In genomic region chr6:53666503-53666902, GRCm38 (mm10) we compare ENCODE assay signal across 24 mouse cellular contexts.
DNase-seq lines count a peak whose midpoint lies in the region; ATAC-seq lines count a peak whose summit lies in the region.
"Had no signal": no experiment of that assay in that cellular context is flagged by ENCODE, and none has a peak within 500 bp of the region (broad histone marks: within the 10 kb centered on the region; RNA-seq: fewer than 3 reads in every experiment).

No protein-coding gene starts in this region.

- no peak overlapping the region for H3K4me2 ChIP-seq in heart, embryonic 11.5 days
- no peak overlapping the region for H3K4me2 ChIP-seq in forebrain, embryonic 15.5 days (replicated peaks)
- H3K4me2 ChIP-seq: embryonic facial prominence, embryonic 13.5 days; embryonic facial prominence, embryonic 15.5 days; forebrain, embryonic 12.5 days had no signal

- H3K27ac ChIP-seq in heart, embryonic 11.5 days (ENCODE audit: low read depth, low read length): no peak overlapping the region
- H3K27ac ChIP-seq in forebrain, embryonic 15.5 days (replicated peaks): no peak overlapping the region
- H3K27ac ChIP-seq: embryonic facial prominence, embryonic 13.5 days; embryonic facial prominence, embryonic 15.5 days; forebrain, embryonic 10.5 days; forebrain, embryonic 12.5 days had no signal

- DNase-seq in heart, adult 11 months: peak; percentile 69
- DNase-seq in A20 (ENCODE audit: low read depth, low spot score): peak; percentile 23
- peak; percentile 4 for DNase-seq in splenic B cell, adult 2 months (ENCODE audit: low read depth, low spot score)
- DNase-seq: adrenal gland, adult 8-10 months; adrenal gland, postnatal 14 days; adrenal gland, postnatal 36 days; cerebellum, adult 18-20 months; cerebellum, adult 8-10 months; cerebellum, adult 9-11 months; cerebellum, postnatal 14 days; cerebellum, postnatal 36 days; embryo, embryonic 11 days; forebrain, postnatal 0 days had no signal

- 57% methylated on average over 5 of the region's 5 CpGs for whole genome bisulfite sequencing in heart, embryonic 11.5 days (ENCODE audit: insufficient replicate concordance)
- 74% methylated on average over 5 of the region's 5 CpGs for WGBS in forebrain, embryonic 15.5 days

- H3K36me3 ChIP-seq in heart, embryonic 11.5 days (ENCODE audit: control insufficient read depth, insufficient read depth, low read length): no peaks in the 10 kb centered on the region
- H3K36me3 ChIP-seq in splenic B cell, adult 2 months (ENCODE audit: control insufficient read depth, insufficient read depth, low read length, poor library complexity, severe bottlenecking): no peaks in the 10 kb centered on the region
- H3K36me3 ChIP-seq in forebrain, embryonic 15.5 days: no peaks in the 10 kb centered on the region
- H3K36me3 ChIP-seq: embryonic facial prominence, embryonic 13.5 days; embryonic facial prominence, embryonic 15.5 days; forebrain, embryonic 10.5 days; forebrain, embryonic 12.5 days; G1E had no signal

- no peak overlapping the region for H3K9ac ChIP-seq in heart, embryonic 11.5 days (ENCODE audit: low read depth, low read length)
- H3K9ac ChIP-seq in forebrain, embryonic 15.5 days (replicated peaks): no peak overlapping the region
- H3K9ac ChIP-seq: embryonic facial prominence, embryonic 13.5 days; embryonic facial prominence, embryonic 15.5 days; forebrain, embryonic 12.5 days; forebrain, postnatal 0 days had no signal

- no peak for ATAC-seq in heart, embryonic 11.5 days (replicated peaks; ENCODE audit: insufficient number of reproducible peaks, low FRiP score, low TSS enrichment)
- ATAC-seq in forebrain, embryonic 15.5 days (replicated peaks): no peak
- ATAC-seq: activated CD4-positive, CD25-positive, alpha-beta regulatory T cell, adult 4 months; forebrain, embryonic 14.5 days; forebrain, postnatal 0 days; Patski had no signal

- no peaks in the 10 kb centered on the region for H3K27me3 ChIP-seq in heart, embryonic 11.5 days (ENCODE audit: control insufficient read depth, insufficient read depth, low read length)
- H3K27me3 ChIP-seq in splenic B cell, adult 2 months (ENCODE audit: control insufficient read depth, insufficient read depth, low read length, poor library complexity, severe bottlenecking): no peaks in the 10 kb centered on the region
- no peaks in the 10 kb centered on the region for H3K27me3 ChIP-seq in forebrain, embryonic 15.5 days
- H3K27me3 ChIP-seq: embryonic facial prominence, embryonic 13.5 days; embryonic facial prominence, embryonic 15.5 days; forebrain, embryonic 12.5 days; Patski had no signal

- no peak overlapping the region for H3K4me3 ChIP-seq in heart, embryonic 11.5 days (ENCODE audit: low read depth, low read length)
- no peak overlapping the region for H3K4me3 ChIP-seq in forebrain, embryonic 15.5 days
- H3K4me3 ChIP-seq: embryonic facial prominence, embryonic 13.5 days; embryonic facial prominence, embryonic 15.5 days; erythroblast, embryonic 14.5 days; forebrain, embryonic 10.5 days; forebrain, embryonic 12.5 days had no signal

- no peaks in the 10 kb centered on the region for H3K4me1 ChIP-seq in heart, embryonic 11.5 days (ENCODE audit: control insufficient read depth, insufficient read depth, low read length)
- H3K4me1 ChIP-seq in forebrain, embryonic 15.5 days: peaks cover 12% of the 10 kb centered on the region

- H3K9me3 ChIP-seq in heart, embryonic 11.5 days (replicated peaks; ENCODE audit: control insufficient read depth, low read length): no peaks in the 10 kb centered on the region
- H3K9me3 ChIP-seq in forebrain, embryonic 15.5 days: no peaks in the 10 kb centered on the region
- H3K9me3 ChIP-seq: embryonic facial prominence, embryonic 13.5 days; embryonic facial prominence, embryonic 15.5 days; forebrain, embryonic 10.5 days; forebrain, embryonic 12.5 days had no signal

Comparison
In these comparisons a context has a peak if more than half of its experiments do, and no peak if none do; other contexts are left out.
1. DNase-seq: peak in every context shown above with its lines; median percentile 69 in heart, adult 11 months; 23 in A20; 4 in splenic B cell, adult 2 months.